Mouse (Mus musculus) hematopoietic stem cell, adult 5-6 weeks (primary cell): ENCODE measurements around the gene Slc25a12. TPM values are rescaled to one million over a fixed set of nuclear protein-coding genes. Genes with fewer than 3 reads are reported as not detected.
"Not testable (repeated sequence)": the region's sequence is repeated elsewhere in the genome, so short reads cannot be mapped to it uniquely, and the experiment has no call there.

Experiments used
- ATAC-seq, 2 experiments: fragments of 125-278 bp in 1 of 2; replicated peaks in 1 of 2; 2 replicates each; pipeline ENCODE4 v1.8.0; 2016 to 2017; ENCODE audit warnings: inconsistent platforms in 2 of 2, mild to moderate bottlenecking in 2 of 2, moderate number of reproducible peaks in 2 of 2, low read depth in 1 of 2, moderate TSS enrichment in 1 of 2; ENCODE audit not compliant: low FRiP score in 2 of 2, poor library complexity in 2 of 2, severe bottlenecking in 2 of 2, insufficient read depth in 1 of 2, low TSS enrichment in 1 of 2
- total RNA-seq: library from RNA; stranded (forward); fragments of 172-1452, 232-1000 nt; gene quantifications from 2 replicates; pipeline ENCODE4 v1.2.3, GENCODE M21; 2017

Slc25a12 gene
- total RNA-seq = 45.8 and 65.9 TPM in 2 replicates

- ATAC-seq = peak; percentile 77 to 93
These were observed at the start of gene Slc25a12 for GRCm38 (mm10) chr2:71367125-71367880. Slc25a12 (minus strand) TSS chr2:71367749.

- peak in 1 of 2 experiments; percentile 22; a peak in 2 of 4 replicates for ATAC-seq
These were observed 38.1 kb upstream of the Slc25a12 start for GRCm38 (mm10) chr2:71405613-71406012.

- ATAC-seq = peak; percentile 27 to 58; a peak in 3 of 4 replicates
These were observed 22.3 kb upstream of the Slc25a12 start for GRCm38 (mm10) chr2:71389864-71390263.

- ATAC-seq = peak; percentile 98 to 99
These were observed 21.6 kb upstream of the Slc25a12 start, which contains the start of gene Hat1 for GRCm38 (mm10) chr2:71388951-71389763. Hat1 (plus strand) TSS chr2:71388958.

- ATAC-seq = no peak
These were observed 20.2 kb upstream of the Slc25a12 start for GRCm38 (mm10) chr2:71387766-71388165.

GRCm38 (mm10) chr2:71383890-71384289 is 16.3 kb upstream of the Slc25a12 start:
- ATAC-seq = no peak

GRCm38 (mm10) chr2:71381962-71382361 is 14.4 kb upstream of the Slc25a12 start:
- ATAC-seq = no peak

GRCm38 (mm10) chr2:71377426-71377825 is 9.9 kb upstream of the Slc25a12 start:
- peak; percentile 78 to 81 for ATAC-seq

- no peak for ATAC-seq
These were observed 8.9 kb upstream of the Slc25a12 start for GRCm38 (mm10) chr2:71376433-71376906.

GRCm38 (mm10) chr2:71374275-71375155 is 7.0 kb upstream of the Slc25a12 start:
- ATAC-seq = no peak

- not testable (repeated sequence) for ATAC-seq
These were observed 4.7 kb upstream of the Slc25a12 start for GRCm38 (mm10) chr2:71372261-71372660.

- no peak for ATAC-seq
These were observed 4.2 kb upstream of the Slc25a12 start for GRCm38 (mm10) chr2:71371790-71372189.

- ATAC-seq = no peak
These were observed 537 bp upstream of the Slc25a12 start for GRCm38 (mm10) chr2:71368086-71368485.

- peak in 1 of 2 experiments; percentile 30; a peak in 1 of 4 replicates for ATAC-seq
These were observed 878 bp downstream of the Slc25a12 start for GRCm38 (mm10) chr2:71366618-71367124.

GRCm38 (mm10) chr2:71360192-71360591 is 7.4 kb downstream of the Slc25a12 start:
- no peak for ATAC-seq

- ATAC-seq = no peak
These were observed 9.2 kb downstream of the Slc25a12 start for GRCm38 (mm10) chr2:71358347-71358746.

- no peak for ATAC-seq
These were observed 13.5 kb downstream of the Slc25a12 start for GRCm38 (mm10) chr2:71354055-71354425.
